Mouse (Mus musculus): ENCODE results near the gene Isca2. TPM values are rescaled to one million over a fixed set of nuclear protein-coding genes. Genes with fewer than 3 reads are reported as not detected.

Isca2 gene
- total RNA-seq, 2 experiments from 2014 or later, result 78.2 to 81.0 TPM

GRCm38 (mm10) chr12:84769624-84770023, 3.4 kb upstream of the Isca2 start:
- intact Hi-C loops (cut with DNase I), result no loop called here
- DNase-seq, result no peak

- DNase-seq, result no peak
- intact Hi-C loops (cut with DNase I), result no loop called here
Measured at GRCm38 (mm10) chr12:84771981-84772520, 1.0 kb upstream of the Isca2 start.

- intact Hi-C loops (cut with DNase I), result no loop called here
- DNase-seq, result no peak
Measured at GRCm38 (mm10) chr12:84773476-84773875, 425 bp downstream of the Isca2 start.

GRCm38 (mm10) chr12:84774376-84774775, 1.3 kb downstream of the Isca2 start:
- no peak for DNase-seq
- intact Hi-C loops (cut with DNase I), result no loop called here

GRCm38 (mm10) chr12:84776229-84776628, 3.2 kb downstream of the Isca2 start:
- DNase-seq, result no peak
- intact Hi-C loops (cut with DNase I), result no loop called here

GRCm38 (mm10) chr12:84784604-84785381, 11.7 kb downstream of the Isca2 start:
- intact Hi-C loops (cut with DNase I), result loop anchor here (1.0 to 5.0 kb wide), 2 partner anchors 93 to 188 kb away; partner anchors contain the start of genes Arel1 and Fcf1
- peak; percentile 86 to 91 for DNase-seq

- intact Hi-C loops (cut with DNase I), result no loop called here
Measured at GRCm38 (mm10) chr12:84786091-84786490, 13.0 kb downstream of the Isca2 start.

GRCm38 (mm10) chr12:84790853-84791252, 17.8 kb downstream of the Isca2 start:
- intact Hi-C loops (cut with DNase I), result no loop called here

More at GRCm38 (mm10) chr12:84786091-84786490, 13.0 kb downstream of the Isca2 start:
- DNase-seq, result no peak

GRCm38 (mm10) chr12:84792629-84793028, 19.6 kb downstream of the Isca2 start:
- DNase-seq, result no peak
- intact Hi-C loops (cut with DNase I), result no loop called here

More at GRCm38 (mm10) chr12:84790853-84791252, 17.8 kb downstream of the Isca2 start:
- no peak for DNase-seq

GRCm38 (mm10) chr12:84794647-84795046, 21.6 kb downstream of the Isca2 start:
- intact Hi-C loops (cut with DNase I), result no loop called here
- no peak for DNase-seq

GRCm38 (mm10) chr12:84799086-84799485, 26.0 kb downstream of the Isca2 start:
- intact Hi-C loops (cut with DNase I), result no loop called here
- DNase-seq, result no peak

- DNase-seq, result peak; percentile 37 to 41
- intact Hi-C loops (cut with DNase I), result no loop called here
Measured at GRCm38 (mm10) chr12:84800419-84800818, 27.4 kb downstream of the Isca2 start.

- intact Hi-C loops (cut with DNase I), result no loop called here
- no peak for DNase-seq
Measured at GRCm38 (mm10) chr12:84801532-84802110, 28.6 kb downstream of the Isca2 start.

GRCm38 (mm10) chr12:84802625-84803024, 29.6 kb downstream of the Isca2 start:
- intact Hi-C loops (cut with DNase I), result no loop called here
- no peak for DNase-seq

GRCm38 (mm10) chr12:84805228-84805842, 32.3 kb downstream of the Isca2 start:
- intact Hi-C loops (cut with DNase I), result no loop called here

GRCm38 (mm10) chr12:84806010-84806409, 33.0 kb downstream of the Isca2 start:
- DNase-seq, result no peak
- intact Hi-C loops (cut with DNase I), result no loop called here

More at GRCm38 (mm10) chr12:84805228-84805842, 32.3 kb downstream of the Isca2 start:
- no peak for DNase-seq

- intact Hi-C loops (cut with DNase I), result no loop called here
- no peak for DNase-seq
Measured at GRCm38 (mm10) chr12:84806726-84807125, 33.7 kb downstream of the Isca2 start.

GRCm38 (mm10) chr12:84807351-84807750, 34.3 kb downstream of the Isca2 start:
- intact Hi-C loops (cut with DNase I), result no loop called here
- no peak for DNase-seq

GRCm38 (mm10) chr12:84809033-84809432, 36.0 kb downstream of the Isca2 start:
- DNase-seq, result no peak
- intact Hi-C loops (cut with DNase I), result no loop called here

GRCm38 (mm10) chr12:84810810-84811209, 37.8 kb downstream of the Isca2 start:
- no peak for DNase-seq
- intact Hi-C loops (cut with DNase I), result no loop called here

GRCm38 (mm10) chr12:84811510-84811909, 38.5 kb downstream of the Isca2 start:
- DNase-seq, result no peak
- intact Hi-C loops (cut with DNase I), result no loop called here

Measured in heart, postnatal 36 days (tissue).